Mouse (Mus musculus): ENCODE data around the gene Gm2696.

DNA sequence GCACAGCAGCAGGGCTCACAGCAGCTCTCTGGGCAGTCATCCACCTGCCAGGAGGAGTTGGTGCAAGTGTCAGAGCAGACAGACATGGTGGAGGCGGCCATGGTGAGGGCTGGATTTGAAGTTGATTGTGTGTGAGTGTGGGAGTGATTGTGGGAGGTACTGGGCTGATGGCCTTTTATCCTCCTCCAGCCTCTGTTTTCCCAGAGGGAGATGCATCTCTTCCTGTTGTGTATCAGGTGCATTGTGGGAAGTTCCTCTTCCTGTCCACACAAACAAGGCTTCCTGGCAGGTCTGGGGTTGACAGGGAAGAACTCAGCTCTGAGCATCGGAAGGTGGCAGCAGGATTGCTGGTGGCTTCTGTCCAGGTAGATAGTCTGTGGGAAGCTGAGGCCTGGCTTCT is 19.5 kb upstream of the Gm2696 start, which contains the start of gene Gm9639:
- TF ChIP-seq CTCF (IDR thresholded peaks at IDR 0.05; ENCODE audit: extremely low read depth, insufficient read length, insufficient replicate concordance, low read depth, low read length) (no peak), POLR2A (IDR thresholded peaks at IDR 0.05; ENCODE audit: low read depth, low read length) (no peak)

Measured in small intestine, adult 2 months (tissue).